Mouse (Mus musculus) splenic B cell, adult 2 months (primary cell): ENCODE results near the gene Acap1.
"Not testable (repeated sequence)": the region's sequence is repeated elsewhere in the genome, so short reads cannot be mapped to it uniquely, and the experiment has no call there.

ENCODE experiments used
- DNase-seq: peaks from one replicate; pipeline ENCODE4 v3.0.0-alpha.2; 2011; ENCODE audit warnings: low read depth, low spot score
- H3K27me3 ChIP-seq: 2 replicates; pipeline ENCODE4 v1.6.1; 2012; ENCODE audit warnings: mild to moderate bottlenecking, low read length, moderate library complexity, mixed read lengths; ENCODE audit not compliant: control insufficient read depth, poor library complexity, insufficient read depth, severe bottlenecking
- H3K36me3 ChIP-seq: 2 replicates; pipeline ENCODE4 v1.6.1; 2012; ENCODE audit warnings: mild to moderate bottlenecking, low read length, moderate library complexity, mixed read lengths; ENCODE audit not compliant: control insufficient read depth, poor library complexity, insufficient read depth, severe bottlenecking

Acap1 gene

GRCm38 (mm10) chr11:69879711-69880110 lies 15.6 kb downstream of the Acap1 start:
- peaks cover 9% of the 10 kb centered on the region for H3K36me3 ChIP-seq
- no peak for DNase-seq
- no peaks in the 10 kb centered on the region for H3K27me3 ChIP-seq

GRCm38 (mm10) chr11:69878952-69879351 lies 16.4 kb downstream of the Acap1 start:
- Histone ChIP-seq H3K27me3 (no peaks in the 10 kb centered on the region), H3K36me3 (peaks cover 7% of the 10 kb centered on the region)
- no peak for DNase-seq

- H3K27me3 ChIP-seq, result no peaks in the 10 kb centered on the region
- DNase-seq, result no peak
- peaks cover 3% of the 10 kb centered on the region; the same call in 1 of the 2 replicates for H3K36me3 ChIP-seq
Measured at GRCm38 (mm10) chr11:69878399-69878798, 16.9 kb downstream of the Acap1 start.

GRCm38 (mm10) chr11:69877878-69878277 lies 17.5 kb downstream of the Acap1 start, which contains the start of gene Tmem95:
TSS of gene Tmem95 (minus strand) at chr11:69878018.
- H3K27me3 ChIP-seq, result no peaks in the 10 kb centered on the region
- H3K36me3 ChIP-seq, result peaks cover 3% of the 10 kb centered on the region; the same call in 1 of the 2 replicates
- no peak for DNase-seq

GRCm38 (mm10) chr11:69876867-69877266 lies 18.5 kb downstream of the Acap1 start:
- Histone ChIP-seq H3K36me3 (no peaks in the 10 kb centered on the region), H3K27me3 (no peaks in the 10 kb centered on the region)
- peak; percentile 90 for DNase-seq

GRCm38 (mm10) chr11:69876186-69876585 lies 19.2 kb downstream of the Acap1 start:
- no peaks in the 10 kb centered on the region for H3K36me3 ChIP-seq
- no peaks in the 10 kb centered on the region for H3K27me3 ChIP-seq
- DNase-seq, result no peak

- DNase-seq, result no peak
- H3K27me3 ChIP-seq, result no peaks in the 10 kb centered on the region
Measured at GRCm38 (mm10) chr11:69872451-69872850, 22.9 kb downstream of the Acap1 start.

GRCm38 (mm10) chr11:69871822-69872221 lies 23.5 kb downstream of the Acap1 start:
- H3K27me3 ChIP-seq, result no peaks in the 10 kb centered on the region
- no peak for DNase-seq
- no peaks in the 10 kb centered on the region for H3K36me3 ChIP-seq

More at GRCm38 (mm10) chr11:69872451-69872850, 22.9 kb downstream of the Acap1 start:
- H3K36me3 ChIP-seq, result no peaks in the 10 kb centered on the region

- Histone ChIP-seq H3K27me3 (no peaks in the 10 kb centered on the region), H3K36me3 (no peaks in the 10 kb centered on the region)
- DNase-seq, result no peak
Measured at GRCm38 (mm10) chr11:69870289-69871069, 24.9 kb downstream of the Acap1 start.

- Histone ChIP-seq H3K27me3 (no peaks in the 10 kb centered on the region), H3K36me3 (no peaks in the 10 kb centered on the region)
- DNase-seq, result no peak
Measured at GRCm38 (mm10) chr11:69867335-69867734, 28.0 kb downstream of the Acap1 start.

- no peaks in the 10 kb centered on the region for H3K27me3 ChIP-seq
- DNase-seq, result no peak
- H3K36me3 ChIP-seq, result no peaks in the 10 kb centered on the region
Measured at GRCm38 (mm10) chr11:69865561-69865960, 29.8 kb downstream of the Acap1 start.

GRCm38 (mm10) chr11:69864138-69864860 lies 31.0 kb downstream of the Acap1 start:
- no peak for DNase-seq
- no peaks in the 10 kb centered on the region for H3K27me3 ChIP-seq
- no peaks in the 10 kb centered on the region for H3K36me3 ChIP-seq

GRCm38 (mm10) chr11:69863729-69864128 lies 31.6 kb downstream of the Acap1 start:
- not testable (repeated sequence) for H3K27me3 ChIP-seq, DNase-seq, H3K36me3 ChIP-seq

GRCm38 (mm10) chr11:69858113-69858998 lies 37.0 kb downstream of the Acap1 start, which contains the start of gene Tnk1:
TSS of gene Tnk1 (minus strand) at chr11:69858730.
- Histone ChIP-seq H3K27me3 (no peaks in the 10 kb centered on the region), H3K36me3 (no peaks in the 10 kb centered on the region)
- DNase-seq, result no peak
